Mouse (Mus musculus) kidney, adult 2 months (tissue): ENCODE results near the gene Sec24a. TPM values are rescaled to one million over a fixed set of nuclear protein-coding genes. Genes with fewer than 3 reads are reported as not detected.

Experiments used
- DNase-seq: peaks from one replicate; pipeline ENCODE4 v3.0.0; 2021
- H3K27ac ChIP-seq: fragments of 200-500 bp; 2 replicates; pipeline ENCODE4 v1.5.1; 2012; ENCODE audit warnings: low read depth, low read length, control low read depth, inconsistent platforms; ENCODE audit not compliant: insufficient read depth
- H3K27me3 ChIP-seq: fragments of 200-500 bp; replicated peaks from 2 replicates; pipeline ENCODE4 v1.6.1; 2012; ENCODE audit warnings: mild to moderate bottlenecking, moderate library complexity, low read length, inconsistent platforms; ENCODE audit not compliant: control insufficient read depth, insufficient read depth
- H3K36me3 ChIP-seq: fragments of 200-500 bp; 2 replicates; pipeline ENCODE4 v1.6.1; 2012; ENCODE audit warnings: mild to moderate bottlenecking, moderate library complexity, low read length, inconsistent platforms; ENCODE audit not compliant: control insufficient read depth, insufficient read depth
- H3K4me1 ChIP-seq: fragments of 200-500 bp; 2 replicates; pipeline ENCODE4 v1.6.1; 2011; ENCODE audit warnings: low read length; ENCODE audit not compliant: control insufficient read depth, insufficient read depth
- H3K4me3 ChIP-seq: fragments of 200-500 bp; 2 replicates; pipeline ENCODE4 v1.5.1; 2011; ENCODE audit warnings: mild to moderate bottlenecking, low read depth, low read length, control low read depth; ENCODE audit not compliant: insufficient read depth
- CTCF ChIP-seq: fragments of 200-500 bp; conservative IDR thresholded peaks from 2 replicates; pipeline ENCODE4 v1.5.1; 2011; ENCODE audit warnings: low read depth, mild to moderate bottlenecking, control low read depth, low read length, moderate library complexity, mixed read lengths; ENCODE audit not compliant: insufficient read depth, insufficient read length
- POLR2A ChIP-seq: fragments of 200-500 bp; IDR thresholded peaks from one replicate; pipeline ENCODE4 v1.6.1; 2011; ENCODE audit warnings: low read depth, low read length, control low read depth
- WGBS: fragments of 180-500 bp; shearing (Covaris S2); methylation state at CpG from one replicate; pipeline ENCODE4 v1.1.7; 2018; 5-methylcytosine and 5-hydroxymethylcytosine counted together
- polyA plus RNA-seq: library from polyadenylated mRNA; depleted of rRNA; stranded (reverse); fragments of >200 nt; gene quantifications from 2 replicates; pipeline ENCODE4 v1.2.3, GENCODE M21; 2012

The Sec24a gene
- polyA plus RNA-seq, 1 experiment = 14.8 TPM

- no peak overlapping the region for H3K4me3 ChIP-seq
- peaks cover 17% of the 10 kb centered on the region for H3K4me1 ChIP-seq
- H3K36me3 ChIP-seq = no peaks in the 10 kb centered on the region
- H3K27ac ChIP-seq = no peak overlapping the region
- 67% methylated on average over 7 of the region's 7 CpGs for WGBS
- TF ChIP-seq CTCF (no peak), POLR2A (no peak)
- no peaks in the 10 kb centered on the region for H3K27me3 ChIP-seq
- no peak for DNase-seq
These were observed 100.8 kb downstream of the Sec24a start for GRCm38 (mm10) chr11:51662632-51663031.

- no peak for TF ChIP-seq CTCF
- TF ChIP-seq POLR2A = no peak
These were observed 101.5 kb downstream of the Sec24a start for GRCm38 (mm10) chr11:51661867-51662365.

GRCm38 (mm10) chr11:51658705-51659104 lies 104.7 kb downstream of the Sec24a start:
- H3K4me1 ChIP-seq = peaks cover 28% of the 10 kb centered on the region
- 8% methylated on average over 6 of the region's 6 CpGs for WGBS
- H3K27ac ChIP-seq = peak overlapping the region; percentile 86
- no peak overlapping the region for H3K4me3 ChIP-seq
- H3K27me3 ChIP-seq = no peaks in the 10 kb centered on the region
- DNase-seq = peak; percentile 97
- TF ChIP-seq POLR2A (no peak), CTCF (no peak)
- H3K36me3 ChIP-seq = no peaks in the 10 kb centered on the region

More at GRCm38 (mm10) chr11:51661867-51662365, 101.5 kb downstream of the Sec24a start:
- H3K4me3 ChIP-seq = no peak overlapping the region
- no peak overlapping the region for H3K27ac ChIP-seq
- no peaks in the 10 kb centered on the region for H3K36me3 ChIP-seq
- H3K27me3 ChIP-seq = no peaks in the 10 kb centered on the region
- DNase-seq = peak; percentile 60
- peaks cover 22% of the 10 kb centered on the region for H3K4me1 ChIP-seq
- 64% methylated on average over 16 of the region's 16 CpGs for WGBS

- WGBS = 12% methylated on average over 7 of the region's 7 CpGs
- H3K4me1 ChIP-seq = peaks cover 28% of the 10 kb centered on the region
- H3K4me3 ChIP-seq = no peak overlapping the region
- peak overlapping the region; percentile 79 for H3K27ac ChIP-seq
- no peaks in the 10 kb centered on the region for H3K27me3 ChIP-seq
- TF ChIP-seq CTCF (no peak), POLR2A (no peak)
- DNase-seq = no peak
- H3K36me3 ChIP-seq = no peaks in the 10 kb centered on the region
These were observed 105.1 kb downstream of the Sec24a start for GRCm38 (mm10) chr11:51658291-51658690.

- Histone ChIP-seq H3K27me3 (no peaks in the 10 kb centered on the region), H3K27ac (peak overlapping the region; percentile 79)
- DNase-seq = peak; percentile 94
These were observed 106.5 kb downstream of the Sec24a start for GRCm38 (mm10) chr11:51656798-51657521.

GRCm38 (mm10) chr11:51654891-51655290 lies 108.5 kb downstream of the Sec24a start:
- no peaks in the 10 kb centered on the region for H3K36me3 ChIP-seq
- no peak for DNase-seq
- H3K27me3 ChIP-seq = no peaks in the 10 kb centered on the region
- peaks cover 28% of the 10 kb centered on the region for H3K4me1 ChIP-seq
- 90% methylated on average over 3 of the region's 3 CpGs for WGBS
- TF ChIP-seq POLR2A (no peak), CTCF (no peak)
- H3K27ac ChIP-seq = no peak overlapping the region
- H3K4me3 ChIP-seq = no peak overlapping the region

More at GRCm38 (mm10) chr11:51656798-51657521, 106.5 kb downstream of the Sec24a start:
- 25% methylated on average over 10 of the region's 10 CpGs for WGBS
- Histone ChIP-seq H3K4me1 (peaks cover 28% of the 10 kb centered on the region), H3K4me3 (no peak overlapping the region), H3K36me3 (no peaks in the 10 kb centered on the region)
- TF ChIP-seq POLR2A = no peak
- TF ChIP-seq CTCF = no peak

GRCm38 (mm10) chr11:51653736-51654135 lies 109.7 kb downstream of the Sec24a start:
- Histone ChIP-seq H3K36me3 (no peaks in the 10 kb centered on the region), H3K4me1 (peaks cover 20% of the 10 kb centered on the region), H3K27me3 (no peaks in the 10 kb centered on the region), H3K4me3 (no peak overlapping the region), H3K27ac (no peak overlapping the region)
- TF ChIP-seq POLR2A (no peak), CTCF (no peak)
- WGBS = 78% methylated on average over 6 of the region's 6 CpGs
- DNase-seq = no peak
